ENCODE assay signal across 21 mouse cellular contexts in the genomic region with DNA sequence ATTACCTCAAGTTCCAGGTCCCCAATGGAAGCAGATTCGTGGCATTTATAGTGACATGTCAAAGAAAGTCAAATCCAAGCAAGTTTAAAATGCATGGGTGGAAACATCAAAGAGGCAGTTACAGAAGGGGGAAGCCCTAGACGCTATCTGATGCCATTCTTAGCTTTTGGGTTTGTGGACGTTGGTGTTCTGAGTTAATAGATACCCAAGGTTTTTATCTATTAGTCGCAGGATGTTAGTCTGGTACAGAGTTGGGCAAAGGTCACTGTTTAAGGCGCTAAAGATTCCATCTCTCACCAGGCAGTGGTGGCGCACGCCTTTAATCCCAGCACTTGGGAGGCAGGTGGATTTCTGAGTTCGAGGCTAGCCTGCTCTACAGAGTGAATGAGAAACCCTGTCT. TPM values are rescaled to one million over a fixed set of nuclear protein-coding genes. Genes with fewer than 3 reads are reported as not detected.
DNase-seq lines count a peak whose midpoint lies in the region; ATAC-seq and TF ChIP-seq lines count a peak whose summit lies in the region.
"Had no signal": no experiment of that assay in that cellular context is flagged by ENCODE, and none has a peak within 500 bp of the region (broad histone marks: within the 10 kb centered on the region; RNA-seq: fewer than 3 reads in every experiment).

No protein-coding gene starts in this region.

- 0 out of 2 replicates have a peak, but pooled peaks have one; percentile 12 for ATAC-seq in kidney, embryonic 16.5 days (ENCODE audit: low FRiP score, low TSS enrichment)
- peak; percentile 58; the same call in 1 of the 2 replicates for ATAC-seq in intestine, postnatal 0 days
- ATAC-seq in liver, embryonic 16.5 days (ENCODE audit: low read depth): peak; percentile 84
- ATAC-seq in midbrain, embryonic 14.5 days (ENCODE audit: low FRiP score, low TSS enrichment): no peak

- H3K9ac ChIP-seq in kidney, embryonic 16.5 days (replicated peaks; ENCODE audit: low read length): no peak overlapping the region
- H3K9ac ChIP-seq in intestine, postnatal 0 days (ENCODE audit: low read depth, low read length): no peak overlapping the region
- no peak overlapping the region for H3K9ac ChIP-seq in liver, embryonic 16.5 days (ENCODE audit: low read depth, low read length)
- no peak overlapping the region for H3K9ac ChIP-seq in midbrain, embryonic 14.5 days (replicated peaks; ENCODE audit: low read length)
- H3K9ac ChIP-seq: hindbrain, embryonic 12.5 days; limb, embryonic 13.5 days; lung, embryonic 15.5 days; neural tube, embryonic 13.5 days; stomach, embryonic 15.5 days had no signal

- H3K9me3 ChIP-seq in kidney, embryonic 16.5 days (ENCODE audit: low read length): no peaks in the 10 kb centered on the region
- H3K9me3 ChIP-seq in intestine, postnatal 0 days (ENCODE audit: control insufficient read depth): no peaks in the 10 kb centered on the region
- H3K9me3 ChIP-seq in liver, embryonic 16.5 days (replicated peaks; ENCODE audit: control insufficient read depth, low read length): no peaks in the 10 kb centered on the region
- H3K9me3 ChIP-seq in midbrain, embryonic 14.5 days (ENCODE audit: control insufficient read depth, low read length): no peaks in the 10 kb centered on the region
- H3K9me3 ChIP-seq: heart, embryonic 10.5 days; hindbrain, embryonic 12.5 days; lung, embryonic 15.5 days; neural tube, embryonic 13.5 days; stomach, embryonic 15.5 days had no signal

- H3K4me3 ChIP-seq in kidney, embryonic 16.5 days (ENCODE audit: low read length): no peak overlapping the region
- H3K4me3 ChIP-seq in intestine, postnatal 0 days (ENCODE audit: low read depth, low read length): no peak overlapping the region
- H3K4me3 ChIP-seq in liver, embryonic 16.5 days (ENCODE audit: low read depth, low read length): no peak overlapping the region
- H3K4me3 ChIP-seq in midbrain, embryonic 14.5 days (replicated peaks; ENCODE audit: low read depth, low read length): no peak overlapping the region
- H3K4me3 ChIP-seq: heart, embryonic 10.5 days; hindbrain, embryonic 12.5 days; layer of hippocampus, adult 2 months; limb, embryonic 13.5 days; lung, embryonic 15.5 days; neural tube, embryonic 13.5 days; stomach, embryonic 15.5 days had no signal

- no peak for DNase-seq in kidney, adult 11 months
- no peak for DNase-seq in thymus, postnatal 36 days
- no peak for DNase-seq in urinary bladder, adult 18-20 months (ENCODE audit: low spot score in 2 of 2)
- DNase-seq in midbrain, embryonic 14.5 days: no peak
- DNase-seq: adrenal gland, adult 8-10 months; cerebellum, postnatal 14 days; layer of hippocampus, postnatal 36 days; spleen, adult 18-20 months had no signal

- H3K27me3 ChIP-seq in kidney, embryonic 16.5 days (ENCODE audit: insufficient read depth, low read length): no peaks in the 10 kb centered on the region
- H3K27me3 ChIP-seq in intestine, postnatal 0 days (replicated peaks; ENCODE audit: control insufficient read depth, insufficient read depth, low read length): no peaks in the 10 kb centered on the region
- H3K27me3 ChIP-seq in liver, embryonic 16.5 days (ENCODE audit: control insufficient read depth, insufficient read depth, low read depth, low read length): no peaks in the 10 kb centered on the region
- H3K27me3 ChIP-seq in midbrain, embryonic 14.5 days (ENCODE audit: control insufficient read depth, insufficient read depth, low read length): no peaks in the 10 kb centered on the region
- H3K27me3 ChIP-seq: CH12.LX; hindbrain, embryonic 12.5 days; limb, embryonic 13.5 days; lung, embryonic 15.5 days; neural tube, embryonic 13.5 days; stomach, embryonic 15.5 days had no signal

- H3K27ac ChIP-seq in kidney, embryonic 16.5 days (ENCODE audit: low read length): no peak overlapping the region
- no peak overlapping the region for H3K27ac ChIP-seq in intestine, postnatal 0 days (ENCODE audit: low read depth, low read length)
- peak overlapping the region; percentile 76 for H3K27ac ChIP-seq in liver, embryonic 16.5 days (ENCODE audit: low read length)
- no peak overlapping the region for H3K27ac ChIP-seq in midbrain, embryonic 14.5 days (replicated peaks; ENCODE audit: low read depth, low read length)
- H3K27ac ChIP-seq: heart, embryonic 10.5 days; hindbrain, embryonic 12.5 days; kidney, postnatal 0 days; layer of hippocampus, adult 2 months; limb, embryonic 13.5 days; lung, embryonic 15.5 days; neural tube, embryonic 13.5 days; stomach, embryonic 15.5 days had no signal

- no peaks in the 10 kb centered on the region for H3K4me1 ChIP-seq in kidney, embryonic 16.5 days (ENCODE audit: insufficient read depth, low read length)
- no peaks in the 10 kb centered on the region for H3K4me1 ChIP-seq in intestine, postnatal 0 days (replicated peaks; ENCODE audit: control insufficient read depth, insufficient read depth, low read length)
- H3K4me1 ChIP-seq in liver, embryonic 16.5 days (ENCODE audit: control insufficient read depth, low read depth, low read length): peaks cover 22% of the 10 kb centered on the region
- H3K4me1 ChIP-seq in midbrain, embryonic 14.5 days (ENCODE audit: control insufficient read depth, insufficient read depth, low read length): no peaks in the 10 kb centered on the region
- H3K4me1 ChIP-seq: hindbrain, embryonic 12.5 days; limb, embryonic 13.5 days; lung, embryonic 15.5 days; neural tube, embryonic 13.5 days; stomach, embryonic 15.5 days had no signal

- 69% methylated on average over 8 of the region's 8 CpGs for WGBS in kidney, embryonic 16.5 days
- 42% methylated on average over 8 of the region's 8 CpGs for WGBS in intestine, postnatal 0 days
- WGBS in liver, embryonic 16.5 days (ENCODE audit: insufficient replicate concordance): 13% methylated on average over 8 of the region's 8 CpGs
- 83% methylated on average over 8 of the region's 8 CpGs for WGBS in midbrain, embryonic 14.5 days

- H3K36me3 ChIP-seq in kidney, embryonic 16.5 days (ENCODE audit: insufficient read depth, low read length): no peaks in the 10 kb centered on the region
- no peaks in the 10 kb centered on the region for H3K36me3 ChIP-seq in intestine, postnatal 0 days (ENCODE audit: control insufficient read depth, insufficient read depth)
- H3K36me3 ChIP-seq in liver, embryonic 16.5 days (ENCODE audit: control insufficient read depth, insufficient read depth): no peaks in the 10 kb centered on the region
- no peaks in the 10 kb centered on the region for H3K36me3 ChIP-seq in midbrain, embryonic 14.5 days (ENCODE audit: control insufficient read depth, insufficient read depth, low read length)
- H3K36me3 ChIP-seq: heart, embryonic 10.5 days; hindbrain, embryonic 12.5 days; limb, embryonic 13.5 days; lung, embryonic 15.5 days; neural tube, embryonic 13.5 days; stomach, embryonic 15.5 days had no signal

- TF ChIP-seq CTCF in intestine, postnatal 0 days (IDR thresholded peaks at IDR 0.05; ENCODE audit: low read depth): no peak

- no peak overlapping the region for H3K4me2 ChIP-seq in kidney, embryonic 16.5 days (replicated peaks; ENCODE audit: low read depth, low read length)
- no peak overlapping the region for H3K4me2 ChIP-seq in intestine, postnatal 0 days (replicated peaks; ENCODE audit: low read depth)
- 0 out of 2 replicates have a peak overlapping the region, but pooled peaks have one; percentile 19 for H3K4me2 ChIP-seq in liver, embryonic 16.5 days (ENCODE audit: low read depth, low read length)
- H3K4me2 ChIP-seq in midbrain, embryonic 14.5 days (ENCODE audit: low read length): no peak overlapping the region
- H3K4me2 ChIP-seq: hindbrain, embryonic 12.5 days; limb, embryonic 13.5 days; lung, embryonic 15.5 days; midbrain, embryonic 11.5 days; neural tube, embryonic 13.5 days; stomach, embryonic 15.5 days had no signal

RNA-seq across cellular contexts. Expression of a gene that starts 12.5 kb away (rescaled TPM):
- 66.9 and 68.7 TPM in 2 replicates for polyA plus RNA-seq in kidney, embryonic 16.5 days (2015; fragmentation: Nextera tagmentation; extraction: Ambion mirVana)
- 29.2 and 30.2 TPM in 2 replicates for polyA plus RNA-seq in intestine, postnatal 0 days (2015; fragmentation: Nextera tagmentation; extraction: Ambion mirVana)
- 17.4 and 18.1 TPM in 2 replicates for polyA plus RNA-seq in liver, embryonic 16.5 days (2015; fragmentation: Nextera tagmentation; extraction: Ambion mirVana)
- 59.5 and 81.1 TPM in 2 replicates for polyA plus RNA-seq in midbrain, embryonic 14.5 days (2014; fragmentation: Nextera tagmentation; extraction: Ambion mirVana)

RNA-seq across cellular contexts. Expression of a gene that starts 24.9 kb away (rescaled TPM):
- polyA plus RNA-seq in kidney, embryonic 16.5 days (2015; fragmentation: Nextera tagmentation; extraction: Ambion mirVana): 23.2 and 25.8 TPM in 2 replicates
- 15.0 and 17.1 TPM in 2 replicates for polyA plus RNA-seq in intestine, postnatal 0 days (2015; fragmentation: Nextera tagmentation; extraction: Ambion mirVana)
- polyA plus RNA-seq in liver, embryonic 16.5 days (2015; fragmentation: Nextera tagmentation; extraction: Ambion mirVana): 13.7 and 15.1 TPM in 2 replicates
- 24.6 and 27.6 TPM in 2 replicates for polyA plus RNA-seq in midbrain, embryonic 14.5 days (2014; fragmentation: Nextera tagmentation; extraction: Ambion mirVana)

RNA-seq across cellular contexts. Expression of a gene that starts 25.3 kb away (rescaled TPM):
- polyA plus RNA-seq in kidney, embryonic 16.5 days (2015; fragmentation: Nextera tagmentation; extraction: Ambion mirVana): 26.7 and 28.8 TPM in 2 replicates
- polyA plus RNA-seq in intestine, postnatal 0 days (2015; fragmentation: Nextera tagmentation; extraction: Ambion mirVana): 10.7 and 12.3 TPM in 2 replicates
- 61.0 and 92.3 TPM in 2 replicates for polyA plus RNA-seq in liver, embryonic 16.5 days (2015; fragmentation: Nextera tagmentation; extraction: Ambion mirVana)
- polyA plus RNA-seq in midbrain, embryonic 14.5 days (2014; fragmentation: Nextera tagmentation; extraction: Ambion mirVana): 4.3 and 4.5 TPM in 2 replicates

RNA-seq across cellular contexts. Expression of a gene that starts 45.7 kb away (rescaled TPM):
- polyA plus RNA-seq in kidney, embryonic 16.5 days (2015; fragmentation: Nextera tagmentation; extraction: Ambion mirVana): 0.21 and 0.32 TPM in 2 replicates
- 0.09 and 0.13 TPM in 2 replicates for polyA plus RNA-seq in intestine, postnatal 0 days (2015; fragmentation: Nextera tagmentation; extraction: Ambion mirVana)
- polyA plus RNA-seq in liver, embryonic 16.5 days (2015; fragmentation: Nextera tagmentation; extraction: Ambion mirVana): 5.5 and 6.3 TPM in 2 replicates
- not detected in 2 replicates for polyA plus RNA-seq in midbrain, embryonic 14.5 days (2014; fragmentation: Nextera tagmentation; extraction: Ambion mirVana)
- polyA plus RNA-seq: hindbrain, embryonic 12.5 days; midbrain, embryonic 11.5 days had no signal

RNA-seq across cellular contexts. Expression of a gene that starts 49.5 kb away (rescaled TPM):
- polyA plus RNA-seq in kidney, embryonic 16.5 days (2015; fragmentation: Nextera tagmentation; extraction: Ambion mirVana): 45.2 and 46.0 TPM in 2 replicates
- polyA plus RNA-seq in intestine, postnatal 0 days (2015; fragmentation: Nextera tagmentation; extraction: Ambion mirVana): 7.4 and 7.6 TPM in 2 replicates
- polyA plus RNA-seq in liver, embryonic 16.5 days (2015; fragmentation: Nextera tagmentation; extraction: Ambion mirVana): 5.7 and 5.9 TPM in 2 replicates
- 31.9 and 39.7 TPM in 2 replicates for polyA plus RNA-seq in midbrain, embryonic 14.5 days (2014; fragmentation: Nextera tagmentation; extraction: Ambion mirVana)
